In genomic region chr10:40499314-40500252, GRCm38 (mm10) we compare ENCODE assay signal across 8 mouse cellular contexts.
DNase-seq lines count a peak whose midpoint lies in the region; ATAC-seq lines count a peak whose summit lies in the region.

No protein-coding gene starts in this region.

- 41% methylated on average over 18 of the region's 18 CpGs for WGBS in heart, embryonic 12.5 days
- WGBS in forebrain, embryonic 16.5 days = 47% methylated on average over 18 of the region's 18 CpGs
- WGBS in hindbrain, embryonic 15.5 days = 43% methylated on average over 18 of the region's 18 CpGs
- WGBS in lung, embryonic 15.5 days = 19% methylated on average over 18 of the region's 18 CpGs
- 50% methylated on average over 18 of the region's 18 CpGs for WGBS in neural tube, embryonic 15.5 days

- no peak overlapping the region for H3K4me3 ChIP-seq in heart, embryonic 12.5 days
- no peak overlapping the region for H3K4me3 ChIP-seq in forebrain, embryonic 16.5 days (replicated peaks; ENCODE audit: low read length)
- no peak overlapping the region for H3K4me3 ChIP-seq in hindbrain, embryonic 15.5 days
- no peak overlapping the region for H3K4me3 ChIP-seq in lung, embryonic 15.5 days
- no peak overlapping the region for H3K4me3 ChIP-seq in neural tube, embryonic 15.5 days (replicated peaks)

- no peaks in the 10 kb centered on the region for H3K27me3 ChIP-seq in heart, embryonic 12.5 days (replicated peaks)
- no peaks in the 10 kb centered on the region for H3K27me3 ChIP-seq in forebrain, embryonic 16.5 days (replicated peaks; ENCODE audit: control insufficient read depth, insufficient read depth, low read length)
- no peaks in the 10 kb centered on the region for H3K27me3 ChIP-seq in hindbrain, embryonic 15.5 days
- no peaks in the 10 kb centered on the region for H3K27me3 ChIP-seq in lung, embryonic 15.5 days
- H3K27me3 ChIP-seq in neural tube, embryonic 15.5 days (replicated peaks) = no peaks in the 10 kb centered on the region

- no peak overlapping the region for H3K9ac ChIP-seq in heart, embryonic 12.5 days
- no peak overlapping the region for H3K9ac ChIP-seq in forebrain, embryonic 16.5 days (replicated peaks; ENCODE audit: low read depth, low read length)
- H3K9ac ChIP-seq in hindbrain, embryonic 15.5 days = no peak overlapping the region
- no peak overlapping the region for H3K9ac ChIP-seq in lung, embryonic 15.5 days
- no peak overlapping the region for H3K9ac ChIP-seq in neural tube, embryonic 15.5 days (replicated peaks)

- H3K36me3 ChIP-seq in heart, embryonic 12.5 days = no peaks in the 10 kb centered on the region
- no peaks in the 10 kb centered on the region for H3K36me3 ChIP-seq in forebrain, embryonic 16.5 days (ENCODE audit: control insufficient read depth, insufficient read depth)
- no peaks in the 10 kb centered on the region for H3K36me3 ChIP-seq in hindbrain, embryonic 15.5 days
- no peaks in the 10 kb centered on the region for H3K36me3 ChIP-seq in lung, embryonic 15.5 days
- no peaks in the 10 kb centered on the region for H3K36me3 ChIP-seq in neural tube, embryonic 15.5 days

- ATAC-seq in heart, embryonic 12.5 days (ENCODE audit: insufficient number of reproducible peaks, low FRiP score) = no peak
- ATAC-seq in forebrain, embryonic 16.5 days = peak; percentile 82
- peak; percentile 86 for ATAC-seq in hindbrain, embryonic 15.5 days (ENCODE audit: low FRiP score, low read depth)
- peak; percentile 76 for ATAC-seq in lung, embryonic 15.5 days (ENCODE audit: borderline replicate concordance, extremely low read depth, low FRiP score, low TSS enrichment)
- peak; percentile 58 for ATAC-seq in neural tube, embryonic 15.5 days (ENCODE audit: low FRiP score)

- H3K27ac ChIP-seq in heart, embryonic 12.5 days (ENCODE audit: poor library complexity, severe bottlenecking) = no peak overlapping the region
- H3K27ac ChIP-seq in forebrain, embryonic 16.5 days (ENCODE audit: low read length) = no peak overlapping the region
- H3K27ac ChIP-seq in hindbrain, embryonic 15.5 days (replicated peaks) = peak overlapping the region; percentile 51; the same call in 1 of the 2 replicates
- H3K27ac ChIP-seq in lung, embryonic 15.5 days = peak overlapping the region; percentile 72
- peak overlapping the region; percentile 48 for H3K27ac ChIP-seq in neural tube, embryonic 15.5 days (replicated peaks)

- no peaks in the 10 kb centered on the region for H3K9me3 ChIP-seq in heart, embryonic 12.5 days (replicated peaks)
- no peaks in the 10 kb centered on the region for H3K9me3 ChIP-seq in forebrain, embryonic 16.5 days (ENCODE audit: control insufficient read depth, low read length)
- H3K9me3 ChIP-seq in hindbrain, embryonic 15.5 days = no peaks in the 10 kb centered on the region
- H3K9me3 ChIP-seq in lung, embryonic 15.5 days = no peaks in the 10 kb centered on the region
- no peaks in the 10 kb centered on the region for H3K9me3 ChIP-seq in neural tube, embryonic 15.5 days (replicated peaks)

- H3K4me1 ChIP-seq in heart, embryonic 12.5 days (replicated peaks) = peaks cover 24% of the 10 kb centered on the region
- peaks cover 6% of the 10 kb centered on the region for H3K4me1 ChIP-seq in forebrain, embryonic 16.5 days (replicated peaks; ENCODE audit: control insufficient read depth, insufficient read depth, low read length)
- H3K4me1 ChIP-seq in hindbrain, embryonic 15.5 days (replicated peaks) = 0 out of 2 replicates have a peak, but pooled peaks cover 5% of the 10 kb centered on the region
- H3K4me1 ChIP-seq in lung, embryonic 15.5 days = peaks cover 23% of the 10 kb centered on the region
- 0 out of 2 replicates have a peak, but pooled peaks cover 7% of the 10 kb centered on the region for H3K4me1 ChIP-seq in neural tube, embryonic 15.5 days

- peak; percentile 97 for DNase-seq in heart, adult 11 months
- DNase-seq in layer of hippocampus, postnatal 10 days (ENCODE audit: low spot score in 2 of 2) = peak; percentile 58 to 68
- DNase-seq in thymus, postnatal 25 days = peak; percentile 69

- H3K4me2 ChIP-seq in heart, embryonic 12.5 days = no peak overlapping the region
- peak overlapping the region; percentile 14; the same call in 1 of the 2 replicates for H3K4me2 ChIP-seq in forebrain, embryonic 16.5 days (ENCODE audit: low read length)
- 0 out of 2 replicates have a peak overlapping the region, but pooled peaks have one; percentile 2 for H3K4me2 ChIP-seq in hindbrain, embryonic 15.5 days
- peak overlapping the region; percentile 8; the same call in 1 of the 2 replicates for H3K4me2 ChIP-seq in lung, embryonic 15.5 days
- H3K4me2 ChIP-seq in neural tube, embryonic 15.5 days = 0 out of 2 replicates have a peak overlapping the region, but pooled peaks have one; percentile 3

Comparison
In these comparisons a context has a peak if more than half of its experiments do, and no peak if none do; other contexts are left out.
1. H3K27ac ChIP-seq: peak in hindbrain, embryonic 15.5 days (single experiment), lung, embryonic 15.5 days (single experiment) and neural tube, embryonic 15.5 days (single experiment); none in heart, embryonic 12.5 days (single experiment) and forebrain, embryonic 16.5 days (single experiment).
2. Peak in every context shown above with its lines, with median percentiles within 50 percentile points of each other: DNase-seq.